In genomic region chr3:85842177-85842880, GRCm38 (mm10) we compare ENCODE assay signal across 10 mouse cellular contexts. TPM values are rescaled to one million over a fixed set of nuclear protein-coding genes. Genes with fewer than 3 reads are reported as not detected.
A peak's percentile ranks its signal among the peaks of the same experiment; 100 is the strongest.
DNase-seq lines count a peak whose midpoint lies in the region; ATAC-seq and TF ChIP-seq lines count a peak whose summit lies in the region.
"Had no signal": no experiment of that assay in that cellular context is flagged by ENCODE, and none has a peak within 500 bp of the region (broad histone marks: within the 10 kb centered on the region; RNA-seq: fewer than 3 reads in every experiment).

No protein-coding gene starts in this region.

- no peak overlapping the region for H3K4me3 ChIP-seq in forebrain, embryonic 14.5 days (ENCODE audit: low read depth, low read length)
- H3K4me3 ChIP-seq in forebrain, embryonic 13.5 days, result no peak overlapping the region
- H3K4me3 ChIP-seq in lung, adult 2 months (replicated peaks; ENCODE audit: extremely low read depth, low read depth, low read length), result peak overlapping the region; percentile 32
- H3K4me3 ChIP-seq in hindbrain, embryonic 12.5 days, result no peak overlapping the region
- no peak overlapping the region for H3K4me3 ChIP-seq in stomach, embryonic 14.5 days (ENCODE audit: low read depth, low read length)
- H3K4me3 ChIP-seq: megakaryocyte, embryonic 14.5 days had no signal

- TF ChIP-seq CTCF in lung, adult 2 months (IDR thresholded peaks at IDR 0.05; ENCODE audit: insufficient read depth, low read length), result no peak

- no peaks in the 10 kb centered on the region for H3K9me3 ChIP-seq in forebrain, embryonic 14.5 days (replicated peaks; ENCODE audit: control insufficient read depth, low read length)
- H3K9me3 ChIP-seq in forebrain, embryonic 13.5 days (replicated peaks), result no peaks in the 10 kb centered on the region
- H3K9me3 ChIP-seq in hindbrain, embryonic 12.5 days (replicated peaks), result no peaks in the 10 kb centered on the region
- H3K9me3 ChIP-seq in stomach, embryonic 14.5 days (ENCODE audit: control insufficient read depth, low read depth, low read length), result no peaks in the 10 kb centered on the region

- TF ChIP-seq POLR2A in lung, adult 2 months (IDR thresholded peaks at IDR 0.05; ENCODE audit: borderline replicate concordance, extremely low read depth, low read depth, low read length), result no peak

- 36% methylated on average over 9 of the region's 9 CpGs for WGBS in forebrain, embryonic 14.5 days
- WGBS in forebrain, embryonic 13.5 days, result 48% methylated on average over 9 of the region's 9 CpGs
- WGBS in lung, adult 2 months, result 13% methylated on average over 9 of the region's 9 CpGs
- WGBS in hindbrain, embryonic 12.5 days, result 56% methylated on average over 9 of the region's 9 CpGs
- 29% methylated on average over 9 of the region's 9 CpGs for WGBS in stomach, embryonic 14.5 days

- H3K9ac ChIP-seq in forebrain, embryonic 14.5 days (ENCODE audit: low read length), result 0 out of 2 replicates have a peak overlapping the region, but pooled peaks have one; percentile 13
- no peak overlapping the region for H3K9ac ChIP-seq in forebrain, embryonic 13.5 days
- H3K9ac ChIP-seq in hindbrain, embryonic 12.5 days, result no peak overlapping the region
- H3K9ac ChIP-seq in stomach, embryonic 14.5 days (replicated peaks; ENCODE audit: low read depth, low read length), result no peak overlapping the region

- no peak overlapping the region for H3K27ac ChIP-seq in forebrain, embryonic 14.5 days (ENCODE audit: low read depth, low read length)
- H3K27ac ChIP-seq in forebrain, embryonic 13.5 days, result no peak overlapping the region
- H3K27ac ChIP-seq in hindbrain, embryonic 12.5 days, result peak overlapping the region; percentile 35; the same call in 1 of the 2 replicates
- peak overlapping the region; percentile 59; the same call in 1 of the 2 replicates for H3K27ac ChIP-seq in stomach, embryonic 14.5 days (ENCODE audit: low read length)

- no peaks in the 10 kb centered on the region for H3K27me3 ChIP-seq in forebrain, embryonic 14.5 days (replicated peaks; ENCODE audit: control insufficient read depth, insufficient read depth, low read length)
- no peaks in the 10 kb centered on the region for H3K27me3 ChIP-seq in forebrain, embryonic 13.5 days
- H3K27me3 ChIP-seq in hindbrain, embryonic 12.5 days, result no peaks in the 10 kb centered on the region
- H3K27me3 ChIP-seq in stomach, embryonic 14.5 days (ENCODE audit: control insufficient read depth, insufficient read depth, low read length), result no peaks in the 10 kb centered on the region

- DNase-seq in forebrain, embryonic 14.5 days (ENCODE audit: low spot score), result no peak
- no peak for DNase-seq in lung, adult 2 months
- no peak for DNase-seq in lung, postnatal 14 days
- no peak for DNase-seq in adrenal gland, adult 18-20 months (ENCODE audit: low spot score in 2 of 2)
- no peak for DNase-seq in cerebellum, adult 8-10 months
- DNase-seq: cerebellum, adult 11-12 months had no signal

- no peak for ATAC-seq in forebrain, embryonic 14.5 days
- ATAC-seq in forebrain, embryonic 13.5 days, result no peak
- ATAC-seq in hindbrain, embryonic 12.5 days (ENCODE audit: low FRiP score), result no peak
- 0 out of 2 replicates have a peak, but pooled peaks have one; percentile 6 for ATAC-seq in stomach, embryonic 14.5 days (ENCODE audit: insufficient number of reproducible peaks, insufficient read depth, low FRiP score, low read depth)

- no peaks in the 10 kb centered on the region for H3K36me3 ChIP-seq in forebrain, embryonic 14.5 days (ENCODE audit: control insufficient read depth, insufficient read depth, low read length)
- no peaks in the 10 kb centered on the region for H3K36me3 ChIP-seq in forebrain, embryonic 13.5 days (ENCODE audit: poor library complexity, severe bottlenecking)
- H3K36me3 ChIP-seq in hindbrain, embryonic 12.5 days, result no peaks in the 10 kb centered on the region
- H3K36me3 ChIP-seq in stomach, embryonic 14.5 days (ENCODE audit: control insufficient read depth, insufficient read depth, low read length), result no peaks in the 10 kb centered on the region

- H3K4me1 ChIP-seq in forebrain, embryonic 14.5 days (ENCODE audit: control insufficient read depth, insufficient read depth, low read length), result peaks cover 4% of the 10 kb centered on the region; the same call in 1 of the 2 replicates
- H3K4me1 ChIP-seq in forebrain, embryonic 13.5 days, result 0 out of 2 replicates have a peak, but pooled peaks cover 13% of the 10 kb centered on the region
- peaks cover 7% of the 10 kb centered on the region for H3K4me1 ChIP-seq in lung, adult 2 months (ENCODE audit: control insufficient read depth, insufficient read depth, low read length)
- 0 out of 2 replicates have a peak, but pooled peaks cover 4% of the 10 kb centered on the region for H3K4me1 ChIP-seq in hindbrain, embryonic 12.5 days
- H3K4me1 ChIP-seq in stomach, embryonic 14.5 days (ENCODE audit: control insufficient read depth, insufficient read depth, low read length), result 0 out of 2 replicates have a peak, but pooled peaks cover 8% of the 10 kb centered on the region
- H3K4me1 ChIP-seq: megakaryocyte, embryonic 14.5 days had no signal

- no peak overlapping the region for H3K4me2 ChIP-seq in forebrain, embryonic 14.5 days (ENCODE audit: low read length)
- H3K4me2 ChIP-seq in forebrain, embryonic 13.5 days, result no peak overlapping the region
- no peak overlapping the region for H3K4me2 ChIP-seq in hindbrain, embryonic 12.5 days (replicated peaks)
- no peak overlapping the region for H3K4me2 ChIP-seq in stomach, embryonic 14.5 days (replicated peaks; ENCODE audit: low read depth, low read length)

RNA-seq across cellular contexts. Expression of gene Fam160a1, which starts 25.2 kb away (rescaled TPM):
- 0.51 and 0.99 TPM in 2 replicates for polyA plus RNA-seq in forebrain, embryonic 14.5 days (2014; fragmentation: Nextera tagmentation; extraction: Ambion mirVana)
- polyA plus RNA-seq in forebrain, embryonic 13.5 days (2015; fragmentation: Nextera tagmentation; extraction: Ambion mirVana), result 0.13 and 0.21 TPM in 2 replicates
- polyA plus RNA-seq in lung, adult 2 months (2012; rRNA removed), result 9.8 and 14.0 TPM in 2 replicates
- polyA plus RNA-seq in hindbrain, embryonic 12.5 days (2016; fragmentation: Nextera tagmentation; extraction: Ambion mirVana), result 1.6 and 1.7 TPM in 2 replicates
- 3.8 and 4.3 TPM in 2 replicates for polyA plus RNA-seq in stomach, embryonic 14.5 days (2014; fragmentation: Nextera tagmentation; extraction: Ambion mirVana)
- total RNA-seq in adrenal gland, adult 18-20 months (2021), result 1 to 10 TPM; 6.8 to 7.2 TPM

RNA-seq across cellular contexts. Expression of gene Glt28d2, which starts 45.0 kb away (rescaled TPM):
- polyA plus RNA-seq in forebrain, embryonic 14.5 days (2014; fragmentation: Nextera tagmentation; extraction: Ambion mirVana), result 0.57 and 0.72 TPM in 2 replicates
- polyA plus RNA-seq in forebrain, embryonic 13.5 days (2015; fragmentation: Nextera tagmentation; extraction: Ambion mirVana), result 0.08 and 0.11 TPM in 2 replicates
- 1.9 and 2.6 TPM in 2 replicates for polyA plus RNA-seq in lung, adult 2 months (2012; rRNA removed)
- 0.46 and 0.50 TPM in 2 replicates for polyA plus RNA-seq in hindbrain, embryonic 12.5 days (2016; fragmentation: Nextera tagmentation; extraction: Ambion mirVana)
- polyA plus RNA-seq in stomach, embryonic 14.5 days (2014; fragmentation: Nextera tagmentation; extraction: Ambion mirVana), result 2.5 and 3.2 TPM in 2 replicates
- total RNA-seq in adrenal gland, adult 18-20 months (2021), result 1 to 10 TPM; 1.4 to 1.7 TPM

RNA-seq across cellular contexts. Expression of gene Gm37240, which starts 45.0 kb away (rescaled TPM):
- 1.1 and 1.3 TPM in 2 replicates for polyA plus RNA-seq in forebrain, embryonic 14.5 days (2014; fragmentation: Nextera tagmentation; extraction: Ambion mirVana)
- 0.48 and 0.55 TPM in 2 replicates for polyA plus RNA-seq in forebrain, embryonic 13.5 days (2015; fragmentation: Nextera tagmentation; extraction: Ambion mirVana)
- 11.8 and 16.9 TPM in 2 replicates for polyA plus RNA-seq in lung, adult 2 months (2012; rRNA removed)
- 1.4 and 3.3 TPM in 2 replicates for polyA plus RNA-seq in hindbrain, embryonic 12.5 days (2016; fragmentation: Nextera tagmentation; extraction: Ambion mirVana)
- polyA plus RNA-seq in stomach, embryonic 14.5 days (2014; fragmentation: Nextera tagmentation; extraction: Ambion mirVana), result 9.6 and 11.1 TPM in 2 replicates
- 1 to 10 TPM; 5.7 to 7.9 TPM for total RNA-seq in adrenal gland, adult 18-20 months (2021)

Comparison
In these comparisons a context has a peak if more than half of its experiments do, and no peak if none do; other contexts are left out.
1. H3K27ac ChIP-seq: peak in hindbrain, embryonic 12.5 days (single experiment) and stomach, embryonic 14.5 days (single experiment); none in forebrain, embryonic 14.5 days (single experiment) and forebrain, embryonic 13.5 days (single experiment).